Mouse (Mus musculus) kidney, postnatal 0 days (tissue): ENCODE measurements around the gene Clmp. TPM values are rescaled to one million over a fixed set of nuclear protein-coding genes. Genes with fewer than 3 reads are reported as not detected.

Source experiments
- ATAC-seq: fragments of 200-750 bp; cut with Nextera tagmentation; replicated peaks from 2 replicates; pipeline ENCODE4 v1.8.0; 2017; ENCODE audit warnings: low read depth, moderate number of reproducible peaks, moderate TSS enrichment, moderate library complexity; ENCODE audit not compliant: low FRiP score
- DNase-seq: peaks from one replicate; pipeline ENCODE4 v3.0.0-alpha.2; 2016; ENCODE audit warnings: low spot score
- H3K27ac ChIP-seq: fragments of 300-500 bp; sonication (generic); 2 replicates; pipeline ENCODE4 v1.5.1; 2014; ENCODE audit warnings: mild to moderate bottlenecking
- H3K27me3 ChIP-seq: fragments of 300-500 bp; sonication (generic); 2 replicates; pipeline ENCODE4 v1.6.1; 2014; ENCODE audit warnings: low read length, mixed read lengths; ENCODE audit not compliant: insufficient read depth
- H3K36me3 ChIP-seq: fragments of 300-500 bp; sonication (generic); 2 replicates; pipeline ENCODE4 v1.6.1; 2014; ENCODE audit warnings: low read length, mixed read lengths; ENCODE audit not compliant: insufficient read depth
- H3K4me1 ChIP-seq: fragments of 300-500 bp; sonication (generic); replicated peaks from 2 replicates; pipeline ENCODE4 v1.6.1; 2014; ENCODE audit warnings: antibody characterized with exemption, low read length, mixed read lengths; ENCODE audit not compliant: insufficient read depth
- H3K4me2 ChIP-seq: fragments of 300-500 bp; sonication (generic); 2 replicates; pipeline ENCODE4 v1.6.1; 2014; ENCODE audit warnings: mild to moderate bottlenecking, low read length, moderate library complexity, mixed read lengths
- H3K4me3 ChIP-seq: fragments of 300-500 bp; sonication (generic); replicated peaks from 2 replicates; pipeline ENCODE4 v1.5.1; 2014; ENCODE audit warnings: low read depth, low read length
- H3K9ac ChIP-seq: fragments of 300-500 bp; sonication (generic); 2 replicates; pipeline ENCODE4 v1.6.1; 2014; ENCODE audit warnings: low read depth, low read length
- H3K9me3 ChIP-seq: fragments of 300-500 bp; sonication (generic); replicated peaks from 2 replicates; pipeline ENCODE4 v1.6.1; 2016; ENCODE audit warnings: low read length, inconsistent platforms, mixed read lengths
- CTCF ChIP-seq: IDR thresholded peaks from 2 replicates; pipeline ENCODE4 v1.5.1; 2016; ENCODE audit warnings: antibody characterized with exemption, low read depth, mild to moderate bottlenecking, moderate library complexity
- WGBS: fragments of 180-500 bp; shearing (Covaris S2); extraction: QIAGEN DNeasy Blood & Tissue Kit; methylation state at CpG from one replicate; pipeline ENCODE4 v1.1.7; 2014; 5-methylcytosine and 5-hydroxymethylcytosine counted together
- polyA plus RNA-seq: library from polyadenylated mRNA; unstranded; fragments of >200 nt; fragmentation: Nextera tagmentation; extraction: Ambion mirVana; gene quantifications from 2 replicates; pipeline ENCODE4 v1.2.1, GENCODE M21; 2015

Clmp gene
- polyA plus RNA-seq, 1 experiment from 2014 or later = 23.6 TPM

- no peak overlapping the region for H3K27ac ChIP-seq
- H3K9me3 ChIP-seq = no peaks in the 10 kb centered on the region
- no peak overlapping the region for H3K9ac ChIP-seq
- H3K36me3 ChIP-seq = no peaks in the 10 kb centered on the region
- WGBS = 65% methylated on average over 4 of the region's 4 CpGs
- no peak for TF ChIP-seq CTCF
- no peaks in the 10 kb centered on the region for H3K27me3 ChIP-seq
- DNase-seq (no peak), ATAC-seq (no peak)
- peaks cover 14% of the 10 kb centered on the region for H3K4me1 ChIP-seq
- H3K4me2 ChIP-seq = no peak overlapping the region
- H3K4me3 ChIP-seq = no peak overlapping the region
Observed at GRCm38 (mm10) chr9:40711654-40712053, 25.9 kb downstream of the Clmp start.

GRCm38 (mm10) chr9:40717182-40717874 lies 31.6 kb downstream of the Clmp start:
- Histone ChIP-seq H3K9ac (no peak overlapping the region), H3K4me2 (peak overlapping the region; percentile 28)

GRCm38 (mm10) chr9:40717875-40718185 lies 32.1 kb downstream of the Clmp start:
- DNase-seq (peak; percentile 87), ATAC-seq (0 out of 2 replicates have a peak, but pooled peaks have one; percentile 42)
- no peaks in the 10 kb centered on the region for H3K9me3 ChIP-seq
- H3K9ac ChIP-seq = no peak overlapping the region
- 0 out of 2 replicates have a peak overlapping the region, but pooled peaks have one; percentile 40 for H3K27ac ChIP-seq
- no peaks in the 10 kb centered on the region for H3K36me3 ChIP-seq
- peak overlapping the region; percentile 28 for H3K4me2 ChIP-seq
- H3K4me1 ChIP-seq = peaks cover 13% of the 10 kb centered on the region; the same call in 1 of the 2 replicates
- TF ChIP-seq CTCF = no peak
- WGBS = 4% methylated on average over 7 of the region's 7 CpGs
- H3K4me3 ChIP-seq = no peak overlapping the region
- H3K27me3 ChIP-seq = no peaks in the 10 kb centered on the region

More at GRCm38 (mm10) chr9:40717182-40717874, 31.6 kb downstream of the Clmp start:
- H3K9me3 ChIP-seq = no peaks in the 10 kb centered on the region
- WGBS = 29% methylated on average over 18 of the region's 18 CpGs
- DNase-seq (peak; percentile 76), ATAC-seq (peak; percentile 60)
- peak overlapping the region; percentile 40; the same call in 1 of the 2 replicates for H3K27ac ChIP-seq
- peaks cover 13% of the 10 kb centered on the region; the same call in 1 of the 2 replicates for H3K4me1 ChIP-seq
- no peak overlapping the region for H3K4me3 ChIP-seq
- no peaks in the 10 kb centered on the region for H3K27me3 ChIP-seq
- peak; percentile 51 for TF ChIP-seq CTCF
- H3K36me3 ChIP-seq = no peaks in the 10 kb centered on the region

GRCm38 (mm10) chr9:40720881-40721280 lies 35.1 kb downstream of the Clmp start:
- ATAC-seq (no peak), DNase-seq (no peak)
- Histone ChIP-seq H3K4me2 (no peak overlapping the region), H3K9ac (no peak overlapping the region), H3K27me3 (no peaks in the 10 kb centered on the region), H3K36me3 (no peaks in the 10 kb centered on the region), H3K4me1 (peaks cover 24% of the 10 kb centered on the region), H3K9me3 (no peaks in the 10 kb centered on the region), H3K27ac (no peak overlapping the region), H3K4me3 (no peak overlapping the region)
- no peak for TF ChIP-seq CTCF
- 39% methylated on average over 7 of the region's 7 CpGs for WGBS

- Histone ChIP-seq H3K4me1 (peaks cover 12% of the 10 kb centered on the region; the same call in 1 of the 2 replicates), H3K4me3 (no peak overlapping the region), H3K36me3 (no peaks in the 10 kb centered on the region), H3K9ac (no peak overlapping the region), H3K9me3 (no peaks in the 10 kb centered on the region), H3K4me2 (no peak overlapping the region), H3K27me3 (no peaks in the 10 kb centered on the region), H3K27ac (peak overlapping the region; percentile 65)
- TF ChIP-seq CTCF = no peak
- DNase-seq (peak; percentile 76), ATAC-seq (no peak)
- 47% methylated on average over 2 of the region's 2 CpGs for WGBS
Observed at GRCm38 (mm10) chr9:40723311-40723772, 37.6 kb downstream of the Clmp start.

- peak; percentile 71 for DNase-seq
- H3K9me3 ChIP-seq = no peaks in the 10 kb centered on the region
- H3K27me3 ChIP-seq = no peaks in the 10 kb centered on the region
- 0 out of 2 replicates have a peak overlapping the region, but pooled peaks have one; percentile 22 for H3K27ac ChIP-seq
- 37% methylated on average over 5 of the region's 5 CpGs for WGBS
- H3K4me2 ChIP-seq = no peak overlapping the region
- no peaks in the 10 kb centered on the region for H3K36me3 ChIP-seq
- no peak overlapping the region for H3K9ac ChIP-seq
- ATAC-seq = no peak
- TF ChIP-seq CTCF = no peak
- H3K4me1 ChIP-seq = peaks cover 12% of the 10 kb centered on the region; the same call in 1 of the 2 replicates
- H3K4me3 ChIP-seq = no peak overlapping the region
Observed at GRCm38 (mm10) chr9:40724978-40725377, 39.2 kb downstream of the Clmp start.
